Mouse (Mus musculus) 416B (cell line): Measurements from ENCODE around the gene Scgb2b15.
"Not testable (repeated sequence)": the region's sequence is repeated elsewhere in the genome, so short reads cannot be mapped to it uniquely, and the experiment has no call there.

Experiments
- DNase-seq: peaks from one replicate; pipeline ENCODE4 v3.0.0; 2011; ENCODE audit warnings: low read depth

Scgb2b15 gene

DNA sequence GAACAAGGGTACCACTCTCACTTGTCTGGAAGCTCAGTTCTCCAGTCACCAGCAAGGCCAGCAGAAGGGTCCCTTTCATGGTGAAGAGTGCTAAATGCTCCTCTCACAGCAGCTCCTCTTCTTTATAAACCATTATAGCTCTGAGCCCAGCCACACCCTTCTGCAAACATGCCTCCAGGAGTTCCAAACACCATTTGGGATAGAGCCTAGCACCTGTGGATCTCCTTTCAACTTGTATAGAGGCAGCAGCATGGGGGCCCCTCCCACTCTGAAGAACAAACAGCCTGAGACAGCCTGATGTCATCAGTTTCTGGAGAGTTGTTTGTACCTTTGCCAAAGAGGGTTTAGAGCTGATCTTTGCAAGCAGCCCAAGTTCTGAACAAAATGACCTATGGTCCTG lies at the start of gene Scgb2b15:
Scgb2b15 (minus strand) TSS at position 101 of the 400 bp plus-strand sequence.
- DNase-seq = not testable (repeated sequence)

DNA sequence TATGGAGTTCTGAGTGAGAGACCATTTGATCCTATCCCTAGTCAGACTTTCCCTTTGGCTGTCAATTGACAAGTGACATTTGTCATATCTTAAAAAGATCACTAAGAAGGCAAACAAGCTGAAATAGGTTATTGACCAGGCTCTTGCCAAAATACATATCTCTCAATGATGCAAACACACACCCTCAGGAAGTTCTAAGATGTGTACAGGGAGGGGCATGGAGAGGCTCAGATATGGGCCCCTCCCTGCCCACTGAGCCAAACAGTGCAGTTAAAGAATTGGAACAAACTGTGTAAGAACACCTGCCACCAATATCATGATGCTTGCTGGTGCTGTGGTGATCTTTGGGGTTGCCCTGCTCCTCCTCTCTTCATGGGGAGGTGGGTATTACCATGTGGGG lies 6.8 kb upstream of the Scgb2b15 start, which contains the start of gene Scgb1b15:
Scgb1b15 (plus strand) TSS at position 301 of the 400 bp plus-strand sequence.
- DNase-seq = not testable (repeated sequence)
